Mouse (Mus musculus): ENCODE data around the gene Tbc1d20. TPM values are rescaled to one million over a fixed set of nuclear protein-coding genes. Genes with fewer than 3 reads are reported as not detected.

The Tbc1d20 gene
- total and polyA plus RNA-seq, 3 experiments = 39.0 to 46.5 (median 43.1) TPM

DNA sequence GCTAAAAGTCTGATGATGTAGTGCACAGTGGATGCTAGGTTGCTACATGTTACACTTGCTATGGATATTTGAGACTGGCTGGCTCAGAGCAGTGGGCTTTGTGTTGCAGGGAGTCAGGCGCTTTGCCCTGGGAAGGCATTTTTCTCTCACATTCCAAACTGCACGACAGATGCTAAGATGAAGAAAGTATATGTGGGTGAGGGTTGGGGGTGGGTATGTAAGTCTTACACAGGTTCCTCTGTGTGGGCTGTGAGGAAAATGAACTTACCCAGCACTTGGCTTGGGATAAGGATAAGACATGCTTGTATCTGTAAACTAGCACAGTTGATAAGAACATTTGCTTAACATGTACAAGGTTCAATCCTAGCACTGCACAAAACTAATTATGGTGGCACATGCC lies 9.2 kb downstream of the Tbc1d20 start:
- H3K4me3 ChIP-seq = no peak overlapping the region
- H3K27me3 ChIP-seq (ENCODE audit: control insufficient read depth, insufficient read depth, low read length) = no peaks in the 10 kb centered on the region
- H3K27ac ChIP-seq = no peak overlapping the region
- TF ChIP-seq CTCF (IDR thresholded peaks at IDR 0.05) (no peak), POLR2A (IDR thresholded peaks at IDR 0.05; ENCODE audit: insufficient read depth, low read depth, low read length) (no peak), EP300 (IDR thresholded peaks at IDR 0.05; ENCODE audit: insufficient read depth, low read depth, low read length) (no peak)
- intact Hi-C loops (cut with DNase I) = no loop called here
- DNase-seq = no peak
- peaks cover 6% of the 10 kb centered on the region for H3K79me2 ChIP-seq (replicated peaks; ENCODE audit: control insufficient read depth, insufficient read depth, low read length)
- 83% methylated on average over 2 of the region's 2 CpGs for WGBS
- peaks cover 10% of the 10 kb centered on the region for H3K36me3 ChIP-seq (ENCODE audit: control insufficient read depth, insufficient read depth, low read length)
- no peak overlapping the region for H3K9ac ChIP-seq (ENCODE audit: low read depth, low read length)
- H3K4me1 ChIP-seq (ENCODE audit: control insufficient read depth, insufficient read depth, low read length) = peaks cover 2% of the 10 kb centered on the region; the same call in 1 of the 2 replicates

GRCm38 (mm10) chr2:152303781-152304180 lies 10.2 kb downstream of the Tbc1d20 start:
- H3K36me3 ChIP-seq (ENCODE audit: control insufficient read depth, insufficient read depth, low read length) = peaks cover under 1% of the 10 kb centered on the region; the same call in 1 of the 2 replicates
- no peak overlapping the region for H3K4me3 ChIP-seq
- no peaks in the 10 kb centered on the region for H3K27me3 ChIP-seq (ENCODE audit: control insufficient read depth, insufficient read depth, low read length)
- no peaks in the 10 kb centered on the region; the same call in 1 of the 2 replicates for H3K4me1 ChIP-seq (ENCODE audit: control insufficient read depth, insufficient read depth, low read length)
- H3K27ac ChIP-seq = no peak overlapping the region
- H3K9ac ChIP-seq (ENCODE audit: low read depth, low read length) = no peak overlapping the region
- peaks cover 6% of the 10 kb centered on the region for H3K79me2 ChIP-seq (replicated peaks; ENCODE audit: control insufficient read depth, insufficient read depth, low read length)
- TF ChIP-seq EP300 (IDR thresholded peaks at IDR 0.05; ENCODE audit: insufficient read depth, low read depth, low read length) (no peak), CTCF (IDR thresholded peaks at IDR 0.05) (no peak), POLR2A (IDR thresholded peaks at IDR 0.05; ENCODE audit: insufficient read depth, low read depth, low read length) (no peak)
- intact Hi-C loops (cut with DNase I) = no loop called here
- WGBS = 74% methylated on average over 5 of the region's 5 CpGs
- no peak for DNase-seq

DNA sequence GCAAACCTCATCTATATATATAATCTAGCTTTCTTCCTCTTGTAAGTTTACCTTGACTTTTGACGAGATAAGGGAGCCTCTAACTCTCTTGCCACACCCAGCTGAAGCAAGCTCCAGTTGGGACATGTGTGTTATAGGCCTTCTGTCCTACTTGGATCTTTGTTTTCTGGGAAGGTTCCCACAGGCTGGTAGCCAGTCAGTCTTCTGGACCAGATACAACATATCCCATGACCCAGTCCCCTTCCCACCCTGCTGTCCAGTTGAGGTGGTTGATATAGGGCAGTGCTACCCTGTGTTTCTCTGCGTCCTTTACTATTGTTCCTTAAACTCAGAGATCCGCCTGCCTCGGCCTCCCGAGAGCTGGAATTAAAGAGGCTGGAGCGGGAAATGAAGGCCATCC lies 11.9 kb downstream of the Tbc1d20 start:
- Histone ChIP-seq H3K79me2 (replicated peaks; ENCODE audit: control insufficient read depth, insufficient read depth, low read length) (peaks cover 6% of the 10 kb centered on the region; the same call in 1 of the 2 replicates), H3K4me3 (no peak overlapping the region), H3K4me1 (ENCODE audit: control insufficient read depth, insufficient read depth, low read length) (no peaks in the 10 kb centered on the region), H3K9ac (ENCODE audit: low read depth, low read length) (no peak overlapping the region), H3K27me3 (ENCODE audit: control insufficient read depth, insufficient read depth, low read length) (no peaks in the 10 kb centered on the region), H3K27ac (no peak overlapping the region), H3K36me3 (ENCODE audit: control insufficient read depth, insufficient read depth, low read length) (no peaks in the 10 kb centered on the region)
- DNase-seq = no peak
- WGBS = 92% methylated on average over 6 of the region's 6 CpGs
- intact Hi-C loops (cut with DNase I) = no loop called here
- no peak for TF ChIP-seq POLR2A (IDR thresholded peaks at IDR 0.05; ENCODE audit: insufficient read depth, low read depth, low read length)
- TF ChIP-seq CTCF (IDR thresholded peaks at IDR 0.05) = no peak
- TF ChIP-seq EP300 (IDR thresholded peaks at IDR 0.05; ENCODE audit: insufficient read depth, low read depth, low read length) = no peak

- H3K4me3 ChIP-seq = no peak overlapping the region
- no peak overlapping the region for H3K27ac ChIP-seq
- H3K4me1 ChIP-seq (ENCODE audit: control insufficient read depth, insufficient read depth, low read length) = no peaks in the 10 kb centered on the region
- no peaks in the 10 kb centered on the region for H3K36me3 ChIP-seq (ENCODE audit: control insufficient read depth, insufficient read depth, low read length)
- peaks cover 5% of the 10 kb centered on the region; the same call in 1 of the 2 replicates for H3K79me2 ChIP-seq (replicated peaks; ENCODE audit: control insufficient read depth, insufficient read depth, low read length)
- intact Hi-C loops (cut with DNase I) = no loop called here
- 83% methylated on average over 3 of the region's 3 CpGs for WGBS
- H3K9ac ChIP-seq (ENCODE audit: low read depth, low read length) = no peak overlapping the region
- H3K27me3 ChIP-seq (ENCODE audit: control insufficient read depth, insufficient read depth, low read length) = no peaks in the 10 kb centered on the region
- DNase-seq = no peak
- TF ChIP-seq CTCF (IDR thresholded peaks at IDR 0.05) (no peak), POLR2A (IDR thresholded peaks at IDR 0.05; ENCODE audit: insufficient read depth, low read depth, low read length) (no peak), EP300 (IDR thresholded peaks at IDR 0.05; ENCODE audit: insufficient read depth, low read depth, low read length) (no peak)
These were observed 13.6 kb downstream of the Tbc1d20 start for GRCm38 (mm10) chr2:152307186-152307585.

GRCm38 (mm10) chr2:152312996-152313395 lies 19.4 kb downstream of the Tbc1d20 start:
- 41% methylated on average over 7 of the region's 7 CpGs for WGBS
- intact Hi-C loops (cut with DNase I) = no loop called here
- H3K27me3 ChIP-seq (ENCODE audit: control insufficient read depth, insufficient read depth, low read length) = no peaks in the 10 kb centered on the region
- H3K27ac ChIP-seq = no peak overlapping the region
- peaks cover 5% of the 10 kb centered on the region for H3K36me3 ChIP-seq (ENCODE audit: control insufficient read depth, insufficient read depth, low read length)
- no peak for TF ChIP-seq EP300 (IDR thresholded peaks at IDR 0.05; ENCODE audit: insufficient read depth, low read depth, low read length)
- TF ChIP-seq CTCF (IDR thresholded peaks at IDR 0.05) = no peak
- TF ChIP-seq POLR2A (IDR thresholded peaks at IDR 0.05; ENCODE audit: insufficient read depth, low read depth, low read length) = no peak
- H3K4me1 ChIP-seq (ENCODE audit: control insufficient read depth, insufficient read depth, low read length) = no peaks in the 10 kb centered on the region
- H3K4me3 ChIP-seq = no peak overlapping the region
- no peak for DNase-seq
- H3K79me2 ChIP-seq (replicated peaks; ENCODE audit: control insufficient read depth, insufficient read depth, low read length) = no peaks in the 10 kb centered on the region
- H3K9ac ChIP-seq (ENCODE audit: low read depth, low read length) = no peak overlapping the region

GRCm38 (mm10) chr2:152313926-152314325 lies 20.3 kb downstream of the Tbc1d20 start:
- Histone ChIP-seq H3K4me1 (ENCODE audit: control insufficient read depth, insufficient read depth, low read length) (no peaks in the 10 kb centered on the region), H3K9ac (ENCODE audit: low read depth, low read length) (no peak overlapping the region), H3K27ac (no peak overlapping the region), H3K27me3 (ENCODE audit: control insufficient read depth, insufficient read depth, low read length) (no peaks in the 10 kb centered on the region), H3K4me3 (no peak overlapping the region), H3K36me3 (ENCODE audit: control insufficient read depth, insufficient read depth, low read length) (peaks cover 5% of the 10 kb centered on the region), H3K79me2 (replicated peaks; ENCODE audit: control insufficient read depth, insufficient read depth, low read length) (no peaks in the 10 kb centered on the region)
- no peak for DNase-seq
- intact Hi-C loops (cut with DNase I) = no loop called here
- 72% methylated on average over 6 of the region's 6 CpGs for WGBS
- TF ChIP-seq CTCF (IDR thresholded peaks at IDR 0.05) (no peak), EP300 (IDR thresholded peaks at IDR 0.05; ENCODE audit: insufficient read depth, low read depth, low read length) (no peak), POLR2A (IDR thresholded peaks at IDR 0.05; ENCODE audit: insufficient read depth, low read depth, low read length) (no peak)

All from heart, adult 2 months (tissue).